Mouse (Mus musculus): ENCODE results near the gene Exoc4. TPM values are rescaled to one million over a fixed set of nuclear protein-coding genes. Genes with fewer than 3 reads are reported as not detected.

Gene Exoc4
- polyA plus RNA-seq, 1 experiment = 23.0 TPM

- DNase-seq = no peak
- no peak overlapping the region for H3K4me3 ChIP-seq (replicated peaks; ENCODE audit: insufficient read depth, low read depth, low read length)
- TF ChIP-seq POLR2A (IDR thresholded peaks at IDR 0.05; ENCODE audit: borderline replicate concordance, insufficient read depth, low read length) (no peak), CTCF (IDR thresholded peaks at IDR 0.05; ENCODE audit: borderline replicate concordance, insufficient read depth, low read depth, low read length) (no peak)
- H3K27me3 ChIP-seq (ENCODE audit: control insufficient read depth, insufficient read depth, low read length) = no peaks in the 10 kb centered on the region
- H3K27ac ChIP-seq (ENCODE audit: insufficient read depth, low read length) = no peak overlapping the region
- H3K4me1 ChIP-seq (ENCODE audit: control insufficient read depth, insufficient read depth, low read length) = no peaks in the 10 kb centered on the region; the same call in 1 of the 2 replicates
Measured at GRCm38 (mm10) chr6:33733602-33734001, 484.7 kb downstream of the Exoc4 start.

GRCm38 (mm10) chr6:33734032-33734431 is 485.1 kb downstream of the Exoc4 start:
- no peak for TF ChIP-seq CTCF (IDR thresholded peaks at IDR 0.05; ENCODE audit: borderline replicate concordance, insufficient read depth, low read depth, low read length)
- no peak overlapping the region for H3K4me3 ChIP-seq (replicated peaks; ENCODE audit: insufficient read depth, low read depth, low read length)

GRCm38 (mm10) chr6:33738857-33739291 is 490.0 kb downstream of the Exoc4 start:
- TF ChIP-seq POLR2A (IDR thresholded peaks at IDR 0.05; ENCODE audit: borderline replicate concordance, insufficient read depth, low read length) = no peak
- H3K27ac ChIP-seq (ENCODE audit: insufficient read depth, low read length) = no peak overlapping the region
- DNase-seq = no peak
- H3K27me3 ChIP-seq (ENCODE audit: control insufficient read depth, insufficient read depth, low read length) = no peaks in the 10 kb centered on the region
- 59% methylated on average over 3 of the region's 3 CpGs for WGBS
- H3K4me3 ChIP-seq (replicated peaks; ENCODE audit: insufficient read depth, low read depth, low read length) = no peak overlapping the region
- no peaks in the 10 kb centered on the region; the same call in 1 of the 2 replicates for H3K4me1 ChIP-seq (ENCODE audit: control insufficient read depth, insufficient read depth, low read length)

More at GRCm38 (mm10) chr6:33734032-33734431, 485.1 kb downstream of the Exoc4 start:
- H3K27me3 ChIP-seq (ENCODE audit: control insufficient read depth, insufficient read depth, low read length) = no peaks in the 10 kb centered on the region
- H3K27ac ChIP-seq (ENCODE audit: insufficient read depth, low read length) = no peak overlapping the region
- no peaks in the 10 kb centered on the region; the same call in 1 of the 2 replicates for H3K4me1 ChIP-seq (ENCODE audit: control insufficient read depth, insufficient read depth, low read length)
- DNase-seq = no peak
- 84% methylated on average over 3 of the region's 3 CpGs for WGBS

GRCm38 (mm10) chr6:33739304-33739703 is 490.4 kb downstream of the Exoc4 start:
- Histone ChIP-seq H3K27me3 (ENCODE audit: control insufficient read depth, insufficient read depth, low read length) (no peaks in the 10 kb centered on the region), H3K4me1 (ENCODE audit: control insufficient read depth, insufficient read depth, low read length) (no peaks in the 10 kb centered on the region; the same call in 1 of the 2 replicates), H3K4me3 (replicated peaks; ENCODE audit: insufficient read depth, low read depth, low read length) (no peak overlapping the region), H3K27ac (ENCODE audit: insufficient read depth, low read length) (no peak overlapping the region)
- no peak for TF ChIP-seq CTCF (IDR thresholded peaks at IDR 0.05; ENCODE audit: borderline replicate concordance, insufficient read depth, low read depth, low read length)
- no peak for TF ChIP-seq POLR2A (IDR thresholded peaks at IDR 0.05; ENCODE audit: borderline replicate concordance, insufficient read depth, low read length)
- DNase-seq = no peak
- 86% methylated on average over 4 of the region's 4 CpGs for WGBS

- no peak for DNase-seq
- Histone ChIP-seq H3K4me3 (replicated peaks; ENCODE audit: insufficient read depth, low read depth, low read length) (no peak overlapping the region), H3K27ac (ENCODE audit: insufficient read depth, low read length) (no peak overlapping the region), H3K4me1 (ENCODE audit: control insufficient read depth, insufficient read depth, low read length) (no peaks in the 10 kb centered on the region), H3K27me3 (ENCODE audit: control insufficient read depth, insufficient read depth, low read length) (no peaks in the 10 kb centered on the region)
- 96% methylated on average over 5 of the region's 5 CpGs for WGBS
- TF ChIP-seq POLR2A (IDR thresholded peaks at IDR 0.05; ENCODE audit: borderline replicate concordance, insufficient read depth, low read length) (no peak), CTCF (IDR thresholded peaks at IDR 0.05; ENCODE audit: borderline replicate concordance, insufficient read depth, low read depth, low read length) (no peak)
Measured at GRCm38 (mm10) chr6:33755976-33756375, 507.1 kb downstream of the Exoc4 start.

- peak in 1 of 2 experiments; percentile 78 for DNase-seq
- no peak overlapping the region for H3K4me3 ChIP-seq (replicated peaks; ENCODE audit: insufficient read depth, low read depth, low read length)
- H3K27ac ChIP-seq (ENCODE audit: insufficient read depth, low read length) = no peak overlapping the region
- H3K4me1 ChIP-seq (ENCODE audit: control insufficient read depth, insufficient read depth, low read length) = peaks cover 16% of the 10 kb centered on the region
- no peak for TF ChIP-seq CTCF (IDR thresholded peaks at IDR 0.05; ENCODE audit: borderline replicate concordance, insufficient read depth, low read depth, low read length)
- no peak for TF ChIP-seq POLR2A (IDR thresholded peaks at IDR 0.05; ENCODE audit: borderline replicate concordance, insufficient read depth, low read length)
- no peaks in the 10 kb centered on the region for H3K27me3 ChIP-seq (ENCODE audit: control insufficient read depth, insufficient read depth, low read length)
Measured at GRCm38 (mm10) chr6:33761557-33761956, 512.7 kb downstream of the Exoc4 start.

GRCm38 (mm10) chr6:33763245-33763644 is 514.4 kb downstream of the Exoc4 start:
- DNase-seq = peak; percentile 20 to 34
- H3K27ac ChIP-seq (ENCODE audit: insufficient read depth, low read length) = peak overlapping the region; percentile 10; the same call in 1 of the 2 replicates
- no peak overlapping the region for H3K4me3 ChIP-seq (replicated peaks; ENCODE audit: insufficient read depth, low read depth, low read length)
- peaks cover 16% of the 10 kb centered on the region for H3K4me1 ChIP-seq (ENCODE audit: control insufficient read depth, insufficient read depth, low read length)
- 25% methylated on average over 4 of the region's 4 CpGs for whole genome bisulfite sequencing
- TF ChIP-seq CTCF (IDR thresholded peaks at IDR 0.05; ENCODE audit: borderline replicate concordance, insufficient read depth, low read depth, low read length) (no peak), POLR2A (IDR thresholded peaks at IDR 0.05; ENCODE audit: borderline replicate concordance, insufficient read depth, low read length) (no peak)
- no peaks in the 10 kb centered on the region for H3K27me3 ChIP-seq (ENCODE audit: control insufficient read depth, insufficient read depth, low read length)

GRCm38 (mm10) chr6:33763970-33764369 is 515.1 kb downstream of the Exoc4 start:
- WGBS = 11% methylated on average over 3 of the region's 3 CpGs

More at GRCm38 (mm10) chr6:33763970-33764369, 515.1 kb downstream of the Exoc4 start:
- H3K4me3 ChIP-seq (replicated peaks; ENCODE audit: insufficient read depth, low read depth, low read length) = no peak overlapping the region
- H3K4me1 ChIP-seq (ENCODE audit: control insufficient read depth, insufficient read depth, low read length) = peaks cover 16% of the 10 kb centered on the region
- no peak for TF ChIP-seq CTCF (IDR thresholded peaks at IDR 0.05; ENCODE audit: borderline replicate concordance, insufficient read depth, low read depth, low read length)
- no peak for TF ChIP-seq POLR2A (IDR thresholded peaks at IDR 0.05; ENCODE audit: borderline replicate concordance, insufficient read depth, low read length)
- peak; percentile 25 to 36 for DNase-seq
- H3K27ac ChIP-seq (ENCODE audit: insufficient read depth, low read length) = no peak overlapping the region
- no peaks in the 10 kb centered on the region for H3K27me3 ChIP-seq (ENCODE audit: control insufficient read depth, insufficient read depth, low read length)
